Mouse (Mus musculus) spleen, adult 12 weeks (tissue): ENCODE results near the gene Trim8.

Experiments used
- DNase-seq: peaks from one replicate; pipeline ENCODE4 v3.0.0; 2022; ENCODE audit warnings: low spot score

The Trim8 gene

GRCm38 (mm10) chr19:46524152-46524544 lies 22.6 kb downstream of the Trim8 start:
- DNase-seq: no peak

DNA sequence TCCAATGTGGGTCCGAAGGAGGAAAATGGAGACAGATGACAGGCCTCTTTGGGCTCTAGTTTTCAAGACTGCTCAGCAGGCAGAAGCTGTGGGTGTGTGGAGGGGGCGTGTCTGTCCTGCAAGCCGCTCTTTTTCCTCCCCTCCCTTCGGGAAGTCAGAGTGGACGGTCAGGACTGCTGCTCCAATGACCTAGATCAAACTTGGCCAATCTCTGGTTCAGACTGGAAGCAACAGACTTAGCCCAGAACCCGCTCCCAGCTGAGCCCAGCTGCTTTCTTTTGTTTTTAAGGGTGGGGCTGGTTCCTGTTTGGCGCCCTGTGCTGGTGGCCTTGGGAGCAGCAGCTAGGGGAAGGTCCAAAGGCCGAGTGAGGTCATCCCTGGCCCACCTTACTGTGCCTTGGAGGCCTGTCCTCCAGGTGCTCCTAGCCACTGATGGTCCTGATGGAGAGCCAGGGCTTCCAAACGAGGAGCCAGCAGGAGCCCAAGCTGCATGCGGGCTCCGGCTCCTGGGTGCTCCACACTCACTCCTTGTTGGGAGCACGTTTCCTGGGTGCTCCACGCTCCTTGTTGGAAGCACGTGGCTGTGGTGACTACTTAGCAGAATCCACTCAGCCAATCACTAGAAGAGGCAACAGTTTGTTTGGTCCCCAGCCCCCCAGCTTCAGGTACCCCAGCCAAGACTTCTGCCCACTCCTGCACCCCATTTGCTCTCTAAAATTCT lies 23.3 kb downstream of the Trim8 start:
- DNase-seq: no peak

DNA sequence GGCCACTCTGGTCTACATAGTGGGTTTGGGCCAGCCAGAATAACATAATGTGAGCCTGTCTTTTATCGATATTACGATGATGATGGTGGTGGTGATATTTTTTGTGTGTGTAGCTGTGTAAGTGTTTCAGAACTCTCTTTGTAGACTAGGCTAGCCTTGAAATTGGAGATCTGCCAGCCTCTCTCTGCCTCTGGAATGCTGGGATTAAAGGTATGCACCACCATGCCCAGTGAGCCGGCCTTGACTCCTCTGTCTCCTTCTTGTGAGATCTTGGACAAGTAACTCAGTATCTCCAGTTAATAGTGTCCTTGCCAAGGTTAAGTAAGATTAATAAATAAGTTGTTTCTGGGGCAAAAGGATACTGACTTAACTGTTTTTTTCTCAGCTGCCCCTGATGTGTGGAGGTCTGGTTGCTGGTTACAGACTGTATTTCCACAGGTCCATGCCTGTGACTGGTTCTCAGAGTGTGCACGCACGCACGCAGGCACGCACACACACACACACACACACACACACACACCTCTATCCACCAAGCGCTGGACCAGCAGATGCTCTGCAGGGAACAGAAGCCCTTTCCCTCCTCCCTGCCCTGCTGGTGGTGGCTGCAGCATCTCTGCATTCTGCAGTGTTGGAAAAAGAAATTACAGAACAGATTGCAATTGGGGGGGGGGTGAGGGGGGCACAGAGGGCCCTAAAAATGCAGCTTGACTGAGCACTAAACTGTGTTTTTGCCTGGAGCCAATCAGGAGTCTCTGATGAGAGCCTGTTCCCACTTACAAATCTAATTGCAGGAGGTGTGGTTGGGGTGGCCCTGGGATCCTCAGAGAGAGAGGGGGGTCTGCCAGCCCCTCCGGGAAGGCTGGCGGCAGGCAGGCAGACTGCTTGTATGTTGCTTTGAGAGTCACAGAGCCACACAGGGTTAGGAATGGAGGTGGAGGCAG lies 24.5 kb downstream of the Trim8 start:
- no peak for DNase-seq

GRCm38 (mm10) chr19:46527632-46528528 lies 26.4 kb downstream of the Trim8 start:
- DNase-seq: no peak

DNA sequence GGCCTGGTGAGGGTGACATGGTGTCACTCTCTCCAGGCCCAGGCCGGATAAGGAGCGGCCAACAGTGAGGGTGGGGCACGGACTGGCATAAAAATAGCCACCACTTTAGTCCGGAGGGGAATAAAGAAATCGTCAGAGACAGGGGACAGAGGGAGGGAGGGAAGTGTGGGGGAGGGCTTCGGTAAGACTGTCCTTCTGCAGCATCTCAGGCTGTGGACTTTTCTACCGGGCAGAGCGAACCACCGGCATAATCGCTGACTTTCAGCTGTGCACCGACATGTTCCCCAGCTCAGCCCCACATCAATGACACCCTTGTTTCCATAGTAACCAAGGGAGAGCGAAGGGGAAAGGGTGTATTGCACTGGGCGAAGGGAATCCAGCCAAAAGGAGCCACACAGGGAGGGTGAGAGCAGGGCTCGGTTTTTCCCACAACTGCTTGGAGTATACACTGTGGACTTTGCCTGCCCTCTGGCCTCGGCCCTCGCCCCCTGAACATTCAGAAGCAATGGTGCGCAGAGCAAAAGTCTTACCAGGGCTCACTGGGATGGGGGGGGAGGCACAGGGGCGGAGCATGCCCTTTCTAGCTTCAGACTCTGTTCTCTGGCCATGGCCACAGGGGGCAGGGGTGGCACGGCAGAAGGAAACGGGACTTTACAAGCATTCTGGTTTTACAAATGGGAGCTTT lies 27.2 kb downstream of the Trim8 start:
- no peak for DNase-seq

GRCm38 (mm10) chr19:46529601-46530448 lies 28.3 kb downstream of the Trim8 start:
- DNase-seq: no peak

GRCm38 (mm10) chr19:46530449-46530990 lies 29.0 kb downstream of the Trim8 start:
- no peak for DNase-seq

GRCm38 (mm10) chr19:46531071-46532030 lies 29.8 kb downstream of the Trim8 start:
- DNase-seq: no peak

- no peak for DNase-seq
Observed at GRCm38 (mm10) chr19:46532031-46532688, 30.7 kb downstream of the Trim8 start.

DNA sequence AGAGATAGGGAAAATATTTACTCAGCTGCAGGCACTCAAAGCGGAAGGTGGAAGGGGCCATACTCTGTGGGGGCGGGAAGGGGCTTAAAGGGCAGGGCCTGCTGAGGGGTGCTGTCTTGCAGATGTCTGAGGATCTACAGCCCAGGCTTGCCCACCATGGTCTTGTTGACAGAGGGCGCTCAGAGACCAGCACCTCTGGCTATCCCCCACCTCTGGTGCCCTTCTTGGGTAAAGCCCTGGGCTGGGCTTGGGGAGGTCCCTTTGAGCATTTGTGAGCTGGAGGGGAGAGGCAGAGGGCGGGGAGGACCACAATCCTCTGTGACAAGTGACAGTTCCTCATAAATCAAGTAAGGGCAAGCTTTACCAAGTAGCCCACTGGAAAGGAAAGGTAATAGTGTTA lies 31.6 kb downstream of the Trim8 start:
- DNase-seq: no peak

DNA sequence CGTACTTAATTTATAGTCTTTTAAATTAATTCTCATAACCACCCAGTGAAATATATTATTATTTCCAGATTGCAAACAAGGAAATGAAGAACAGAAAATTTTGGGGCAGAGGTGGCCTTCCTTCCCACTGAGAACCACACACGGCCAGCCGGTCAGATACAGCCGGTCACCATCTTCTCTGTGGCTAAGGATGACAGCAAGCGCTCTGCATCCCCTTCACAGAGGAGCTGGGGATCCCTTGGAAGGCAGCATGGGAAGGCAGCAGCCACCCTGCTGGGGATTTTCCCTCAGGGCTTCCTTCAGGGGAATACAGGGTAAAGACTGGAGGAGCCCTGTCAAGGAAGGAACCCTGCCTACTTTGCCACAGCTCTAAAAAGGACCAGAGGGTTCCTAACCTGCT lies 32.0 kb downstream of the Trim8 start:
- DNase-seq: no peak

DNA sequence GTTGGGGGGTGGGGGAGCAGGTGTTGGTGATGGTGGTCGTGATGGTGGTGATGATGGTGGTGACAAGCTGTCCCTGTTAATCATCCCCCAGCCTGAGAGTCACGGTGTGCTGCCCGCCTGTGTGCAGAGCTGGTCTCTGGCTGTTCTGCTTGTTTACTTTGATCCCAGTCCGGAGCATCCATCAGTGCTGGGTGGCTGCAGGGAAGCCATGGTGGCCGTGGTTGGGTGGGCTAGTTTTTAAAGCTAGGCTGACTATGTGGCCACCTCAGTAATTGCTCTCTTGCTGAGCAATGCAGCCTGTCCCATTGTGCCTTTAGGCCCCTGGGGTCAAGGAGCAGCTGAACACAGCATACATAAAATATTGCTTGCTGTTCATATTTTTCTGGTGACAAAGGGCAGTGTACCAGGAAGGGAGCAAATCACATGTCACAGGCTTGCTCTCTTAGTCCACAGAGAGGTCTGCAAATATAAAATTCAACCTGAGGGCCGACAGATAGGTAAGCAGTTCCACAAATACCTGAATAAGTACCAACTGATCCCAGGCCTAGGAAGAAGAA lies 33.1 kb downstream of the Trim8 start:
- no peak for DNase-seq

- DNase-seq: no peak
Observed at GRCm38 (mm10) chr19:46537357-46537756, 35.9 kb downstream of the Trim8 start.

DNA sequence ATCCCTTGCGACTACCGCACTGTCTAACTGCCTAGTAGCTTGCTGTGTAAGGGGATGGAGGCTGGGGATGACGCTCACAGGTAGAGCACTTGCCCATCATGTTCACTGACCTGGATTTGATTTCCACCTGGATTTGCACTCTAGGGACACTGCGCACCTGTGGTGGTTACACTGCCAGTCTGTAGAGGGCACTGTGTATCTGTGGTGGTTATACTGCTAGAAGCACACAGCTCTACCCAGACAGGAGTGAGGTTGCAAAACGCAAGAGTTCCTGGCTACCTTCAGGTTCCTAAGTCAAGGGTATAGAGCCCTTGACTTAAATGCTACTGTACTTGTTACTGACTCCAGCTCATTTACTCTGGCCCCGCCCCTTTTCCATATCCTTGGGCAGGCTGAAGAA lies 36.7 kb downstream of the Trim8 start:
- DNase-seq: no peak

DNA sequence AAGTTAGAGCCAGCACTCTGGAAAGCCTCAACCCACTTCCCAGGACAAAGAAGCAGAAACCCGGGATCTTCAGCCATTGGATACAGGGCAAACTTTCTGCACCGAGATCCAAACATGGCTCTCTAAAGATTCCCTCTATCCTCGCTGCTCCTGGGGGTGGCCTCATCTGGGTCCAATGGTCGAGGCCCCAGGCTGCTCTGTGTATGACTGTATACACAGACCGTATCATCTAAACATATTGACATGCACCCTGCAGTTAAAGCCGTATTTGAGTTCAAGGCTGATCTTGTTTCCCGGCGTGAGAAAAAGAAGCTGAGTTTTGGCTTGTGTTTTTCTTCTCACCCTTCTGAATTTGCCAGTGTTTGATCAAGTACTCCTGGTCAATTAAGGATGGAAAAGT lies 41.2 kb downstream of the Trim8 start:
- DNase-seq: no peak

DNA sequence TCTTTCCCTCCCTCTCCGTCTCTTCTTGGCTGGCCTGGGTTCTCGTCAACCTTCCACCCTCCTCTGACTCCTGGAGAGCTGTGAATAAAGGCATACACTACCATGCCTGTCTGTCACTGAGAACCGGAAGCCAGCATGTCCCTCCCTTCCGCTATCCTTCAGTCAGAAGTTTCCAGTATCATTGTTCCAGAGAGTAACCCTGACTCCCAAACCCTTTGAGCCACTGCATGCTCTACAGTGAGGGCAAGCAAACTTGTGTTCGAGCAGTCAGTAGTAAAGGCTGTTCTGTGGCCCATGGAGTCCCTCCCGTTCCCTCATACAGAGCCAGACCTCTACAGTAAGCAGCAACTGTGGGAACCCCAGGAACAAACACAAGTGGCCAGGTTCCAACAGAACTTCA lies 46.1 kb downstream of the Trim8 start:
- DNase-seq: no peak

DNA sequence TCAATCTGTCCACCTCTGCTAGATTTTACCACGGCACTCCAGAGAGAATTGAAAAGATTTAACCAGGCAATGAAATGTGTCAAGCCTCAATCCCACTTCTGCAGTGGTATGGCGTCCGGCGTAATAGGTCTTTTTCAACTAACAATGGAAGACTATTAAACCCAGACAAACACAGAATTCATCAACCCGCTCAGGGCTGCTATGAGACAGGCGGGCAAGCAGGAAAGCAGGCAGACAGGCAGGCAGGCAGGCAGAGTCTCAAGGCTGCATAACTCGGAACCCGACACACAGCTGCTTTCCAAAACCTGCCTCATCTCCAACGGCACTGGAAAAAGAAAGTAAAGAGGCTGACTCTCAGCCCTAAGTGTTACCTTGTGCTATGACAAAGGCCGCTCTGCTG lies 46.6 kb downstream of the Trim8 start:
- DNase-seq: no peak

GRCm38 (mm10) chr19:46550385-46550784 lies 48.9 kb downstream of the Trim8 start:
- DNase-seq: no peak
